Mouse (Mus musculus): ENCODE data around the gene Adgrg1. TPM values are rescaled to one million over a fixed set of nuclear protein-coding genes. Genes with fewer than 3 reads are reported as not detected.

Gene Adgrg1
- total RNA-seq, 1 experiment from 2014 or later: 16.6 TPM

DNA sequence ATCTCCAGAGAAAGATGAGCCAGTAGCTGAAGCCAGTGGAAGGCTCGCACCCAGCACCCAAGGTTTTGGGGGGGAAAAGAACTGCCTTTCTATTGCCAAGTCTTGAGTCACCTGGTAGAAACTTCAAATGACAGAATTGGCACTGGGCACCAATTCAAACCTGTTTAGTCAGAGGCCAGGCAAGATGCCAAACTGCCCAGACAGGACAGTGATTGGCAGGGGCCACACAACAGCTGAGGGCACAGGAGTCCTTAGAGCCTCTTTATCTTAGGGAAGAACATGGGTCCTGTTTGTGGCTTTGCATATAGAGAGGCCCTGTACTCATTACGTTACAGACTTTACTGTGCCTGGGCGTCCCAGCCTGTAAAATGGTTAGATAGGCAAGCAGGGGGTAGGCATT is 7.0 kb upstream of the Adgrg1 start:
- ATAC-seq (replicated peaks; ENCODE audit: insufficient number of reproducible peaks, low FRiP score, low TSS enrichment, poor library complexity, severe bottlenecking): no peak

DNA sequence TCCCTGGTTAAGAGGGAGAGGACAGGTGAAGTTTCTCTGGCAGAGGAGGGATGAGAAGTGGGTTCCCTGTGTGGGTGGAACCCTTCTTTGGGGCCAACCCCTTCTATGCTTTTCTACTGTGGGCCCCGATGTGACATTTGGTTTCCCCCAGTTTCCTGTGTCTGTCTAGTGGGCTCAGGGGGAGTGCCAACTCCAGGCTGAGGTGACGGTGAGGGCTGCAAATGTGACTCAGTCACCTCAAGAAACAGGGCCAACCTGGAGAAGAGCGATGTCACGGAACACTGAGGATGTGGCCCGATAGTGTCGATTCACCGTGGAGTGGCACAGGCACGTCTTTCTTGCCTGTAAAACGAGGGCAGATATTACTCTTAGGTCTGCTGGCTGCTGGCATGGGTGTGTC is 1.3 kb upstream of the Adgrg1 start:
- no peak for ATAC-seq (replicated peaks; ENCODE audit: insufficient number of reproducible peaks, low FRiP score, low TSS enrichment, poor library complexity, severe bottlenecking)

DNA sequence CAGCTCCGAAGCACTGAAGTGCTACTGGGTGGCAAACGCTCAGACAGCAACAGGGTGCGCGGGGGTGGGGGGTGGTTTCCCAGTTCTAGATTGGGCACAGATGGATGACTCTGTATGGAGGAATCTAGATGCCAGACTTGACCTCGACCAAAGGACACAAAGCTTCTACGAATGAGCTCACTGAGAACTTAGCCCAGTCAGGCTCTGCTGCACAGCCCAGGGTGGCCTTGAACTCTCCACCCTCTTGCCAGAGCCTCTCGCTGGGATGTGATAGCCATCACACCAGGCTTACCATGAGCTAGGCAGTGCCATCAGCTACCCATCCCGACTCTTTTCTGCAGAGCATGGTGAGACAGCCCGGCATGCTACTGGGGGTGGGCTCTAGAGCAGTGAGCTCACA is 765 bp upstream of the Adgrg1 start:
- no peak for ATAC-seq (replicated peaks; ENCODE audit: insufficient number of reproducible peaks, low FRiP score, low TSS enrichment, poor library complexity, severe bottlenecking)

GRCm38 (mm10) chr8:94976651-94977417 is 2.3 kb downstream of the Adgrg1 start:
- ATAC-seq (replicated peaks; ENCODE audit: insufficient number of reproducible peaks, low FRiP score, low TSS enrichment, poor library complexity, severe bottlenecking): no peak

GRCm38 (mm10) chr8:94978131-94978530 is 3.6 kb downstream of the Adgrg1 start:
- no peak for ATAC-seq (replicated peaks; ENCODE audit: insufficient number of reproducible peaks, low FRiP score, low TSS enrichment, poor library complexity, severe bottlenecking)

DNA sequence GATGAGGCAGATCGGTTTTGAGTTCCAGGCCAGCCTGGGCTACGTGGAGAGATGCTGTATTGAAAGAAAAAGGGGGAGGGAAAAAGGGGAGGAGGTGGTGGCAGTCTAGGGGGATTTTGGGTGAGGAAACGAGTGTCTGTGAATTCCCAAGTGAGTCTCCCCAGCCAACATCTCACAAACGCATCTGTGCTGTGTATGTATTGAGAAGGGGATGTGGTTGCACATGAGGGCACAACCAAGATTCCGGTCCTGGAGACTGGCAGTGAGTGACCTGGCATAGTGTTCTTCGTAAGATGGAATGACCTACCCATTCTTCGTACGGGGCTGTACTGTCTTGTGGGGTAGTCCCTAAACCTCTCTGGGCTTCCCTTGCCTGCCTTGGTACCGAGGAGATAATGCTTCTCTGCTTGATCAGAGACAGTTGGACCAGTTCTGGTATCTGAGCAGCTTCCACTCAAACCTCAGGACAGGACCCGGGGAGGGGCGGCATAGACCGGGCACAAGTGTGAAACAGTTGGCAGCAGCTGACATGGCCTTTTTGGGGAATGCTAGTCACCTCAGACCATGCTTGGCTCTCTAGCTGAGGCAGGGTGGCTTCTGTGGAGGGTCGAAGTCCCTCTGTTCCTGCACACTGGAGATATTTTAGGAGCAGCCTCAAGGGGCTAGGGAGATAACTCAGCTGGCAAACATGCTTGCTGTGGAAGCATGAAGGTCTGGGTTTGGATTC is 4.2 kb downstream of the Adgrg1 start:
- ATAC-seq (replicated peaks; ENCODE audit: insufficient number of reproducible peaks, low FRiP score, low TSS enrichment, poor library complexity, severe bottlenecking): no peak

DNA sequence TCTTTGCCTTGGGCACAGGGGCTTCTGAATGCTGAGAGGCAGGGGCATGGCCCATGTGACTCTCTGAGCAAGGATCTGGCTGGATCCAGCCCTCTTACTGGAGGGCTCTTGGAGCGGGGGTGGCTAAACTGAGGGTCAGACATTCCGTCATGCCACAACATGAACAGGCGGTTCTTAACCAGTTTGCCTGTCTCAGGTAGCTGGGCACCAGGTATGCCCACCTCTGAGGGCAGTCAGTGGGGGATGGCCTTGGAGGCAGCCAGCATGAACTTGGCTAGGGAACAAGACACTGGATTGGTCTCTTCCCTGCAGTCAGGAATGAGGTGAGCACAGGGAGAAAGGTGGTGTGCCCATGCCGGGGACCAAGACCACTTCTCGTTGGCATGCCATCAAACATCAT is 5.6 kb downstream of the Adgrg1 start:
- no peak for ATAC-seq (replicated peaks; ENCODE audit: insufficient number of reproducible peaks, low FRiP score, low TSS enrichment, poor library complexity, severe bottlenecking)

DNA sequence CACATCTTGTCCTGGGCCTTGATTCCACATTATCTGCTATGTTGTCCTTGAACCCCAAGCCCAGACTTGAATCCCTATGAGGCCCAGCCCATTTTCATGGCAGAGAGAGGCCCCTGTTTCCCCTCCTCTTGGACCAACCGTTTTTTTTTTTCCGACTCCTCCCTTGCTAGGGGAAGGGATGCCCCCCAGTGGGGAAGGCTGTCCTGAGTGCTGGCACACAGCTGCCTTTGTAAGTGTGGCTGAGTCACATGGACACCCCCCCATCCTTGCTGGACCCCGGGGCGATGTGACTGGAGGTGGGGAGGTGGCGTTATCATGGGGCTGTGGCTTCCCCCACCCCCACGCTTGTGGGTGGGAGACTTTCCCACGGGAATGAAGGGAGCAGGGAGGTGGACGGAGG is 6.4 kb downstream of the Adgrg1 start:
- ATAC-seq (replicated peaks; ENCODE audit: insufficient number of reproducible peaks, low FRiP score, low TSS enrichment, poor library complexity, severe bottlenecking): no peak

DNA sequence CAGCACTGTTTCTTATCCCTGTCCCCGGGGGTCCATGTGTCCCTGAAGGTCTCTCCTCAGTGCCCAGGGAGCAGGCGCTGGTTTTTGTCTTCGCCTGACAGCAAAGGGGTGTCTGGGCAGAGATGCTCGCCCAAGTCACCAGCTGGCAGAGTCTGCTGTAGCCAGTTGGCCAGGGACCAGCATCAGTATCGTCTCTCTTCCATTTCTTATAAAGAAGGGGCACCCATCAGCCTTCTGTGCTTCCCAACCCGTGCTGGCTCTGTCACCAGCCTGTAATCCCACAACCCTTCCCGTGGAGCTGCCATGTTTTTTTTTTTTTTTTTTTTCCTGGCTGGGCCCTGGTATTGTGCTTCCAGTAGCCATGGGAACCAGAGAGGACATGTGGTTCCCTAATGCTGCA is 7.3 kb downstream of the Adgrg1 start:
- no peak for ATAC-seq (replicated peaks; ENCODE audit: insufficient number of reproducible peaks, low FRiP score, low TSS enrichment, poor library complexity, severe bottlenecking)

GRCm38 (mm10) chr8:94983146-94983545 is 8.6 kb downstream of the Adgrg1 start:
- no peak for ATAC-seq (replicated peaks; ENCODE audit: insufficient number of reproducible peaks, low FRiP score, low TSS enrichment, poor library complexity, severe bottlenecking)

GRCm38 (mm10) chr8:94983881-94984516 is 9.4 kb downstream of the Adgrg1 start:
- ATAC-seq (replicated peaks; ENCODE audit: insufficient number of reproducible peaks, low FRiP score, low TSS enrichment, poor library complexity, severe bottlenecking): no peak

DNA sequence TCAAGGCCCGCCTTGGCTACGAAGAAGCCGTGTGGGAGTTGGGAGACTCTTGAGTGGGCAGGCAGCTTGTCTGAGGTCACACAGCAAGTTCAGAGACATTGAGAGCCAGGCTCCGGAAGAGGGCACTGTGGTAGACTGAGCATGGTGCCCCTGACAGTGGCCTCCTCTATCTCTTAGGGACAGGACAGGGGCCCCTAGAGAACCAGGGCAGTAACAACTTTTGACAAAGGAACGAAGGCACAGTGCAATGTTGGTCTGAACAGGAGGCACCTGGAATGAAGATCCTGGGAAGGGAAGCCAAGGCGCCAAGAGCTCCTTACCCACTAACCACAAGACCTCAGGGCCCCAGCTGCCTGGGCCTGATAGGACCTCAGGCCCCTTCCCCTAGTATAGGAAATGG is 10.5 kb downstream of the Adgrg1 start:
- no peak for ATAC-seq (replicated peaks; ENCODE audit: insufficient number of reproducible peaks, low FRiP score, low TSS enrichment, poor library complexity, severe bottlenecking)

GRCm38 (mm10) chr8:94986676-94987075 is 12.1 kb downstream of the Adgrg1 start:
- ATAC-seq (replicated peaks; ENCODE audit: insufficient number of reproducible peaks, low FRiP score, low TSS enrichment, poor library complexity, severe bottlenecking): no peak

DNA sequence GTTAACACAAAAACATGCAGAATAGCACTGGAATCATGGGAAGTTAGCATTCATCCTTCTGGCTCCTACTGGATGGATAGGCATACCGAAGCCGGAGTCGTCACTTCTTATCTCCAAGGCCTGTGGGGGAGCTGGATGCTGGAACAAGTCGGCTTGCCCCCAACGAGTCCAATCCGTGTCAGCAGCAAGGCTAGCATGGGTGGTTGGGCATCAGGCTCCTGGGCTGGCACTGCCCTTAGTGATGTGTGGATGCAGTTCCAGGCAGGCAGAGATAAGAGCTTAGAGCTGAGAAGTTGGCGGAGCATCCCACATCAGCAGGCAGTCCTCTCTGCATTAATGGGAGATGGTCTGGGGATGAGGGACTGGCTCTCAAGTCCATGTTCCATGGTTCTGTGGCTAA is 13.0 kb downstream of the Adgrg1 start:
- no peak for ATAC-seq (replicated peaks; ENCODE audit: insufficient number of reproducible peaks, low FRiP score, low TSS enrichment, poor library complexity, severe bottlenecking)

- no peak for ATAC-seq (replicated peaks; ENCODE audit: insufficient number of reproducible peaks, low FRiP score, low TSS enrichment, poor library complexity, severe bottlenecking)
These were observed 14.1 kb downstream of the Adgrg1 start for GRCm38 (mm10) chr8:94988619-94989018.

DNA sequence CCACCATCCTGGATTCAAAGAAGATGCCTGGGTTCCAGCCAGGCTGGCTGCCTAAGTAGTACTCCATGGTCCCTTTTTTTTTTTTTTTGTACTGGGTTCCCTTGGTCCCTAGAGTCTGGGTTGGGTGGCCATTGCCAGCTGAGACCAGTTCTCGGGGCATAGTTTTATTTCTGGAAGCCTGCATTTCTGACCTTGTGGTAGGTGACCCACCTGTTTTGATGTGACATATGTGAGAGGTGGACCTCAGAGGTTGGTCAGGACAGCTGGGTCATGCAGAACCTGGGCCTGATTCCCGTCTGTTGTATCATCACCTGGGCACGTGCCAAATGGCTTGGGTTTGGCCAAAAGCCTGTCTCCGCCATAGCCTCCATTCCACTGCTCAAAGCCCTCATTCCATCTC is 15.2 kb downstream of the Adgrg1 start:
- ATAC-seq (replicated peaks; ENCODE audit: insufficient number of reproducible peaks, low FRiP score, low TSS enrichment, poor library complexity, severe bottlenecking): no peak

- ATAC-seq (replicated peaks; ENCODE audit: insufficient number of reproducible peaks, low FRiP score, low TSS enrichment, poor library complexity, severe bottlenecking): no peak
These were observed 16.3 kb downstream of the Adgrg1 start for GRCm38 (mm10) chr8:94990598-94991453.

- no peak for ATAC-seq (replicated peaks; ENCODE audit: insufficient number of reproducible peaks, low FRiP score, low TSS enrichment, poor library complexity, severe bottlenecking)
These were observed 17.0 kb downstream of the Adgrg1 start for GRCm38 (mm10) chr8:94991454-94991994.

GRCm38 (mm10) chr8:94992010-94992409 is 17.5 kb downstream of the Adgrg1 start:
- no peak for ATAC-seq (replicated peaks; ENCODE audit: insufficient number of reproducible peaks, low FRiP score, low TSS enrichment, poor library complexity, severe bottlenecking)
